Mouse (Mus musculus) 416B (cell line): ENCODE measurements around the gene Arpc3.
A peak's percentile ranks its signal among the peaks of the same experiment; 100 is the strongest.

Experiments used
- DNase-seq: peaks from one replicate; pipeline ENCODE4 v3.0.0; 2011; ENCODE audit warnings: low read depth

The Arpc3 gene

GRCm38 (mm10) chr5:122391786-122392180 lies at the start of gene Arpc3:
TSS of gene Arpc3 (plus strand) at chr5:122391878.
- DNase-seq, result peak; percentile 93

GRCm38 (mm10) chr5:122342874-122343273 lies 48.8 kb upstream of the Arpc3 start:
- no peak for DNase-seq

GRCm38 (mm10) chr5:122343768-122344167 lies 47.9 kb upstream of the Arpc3 start:
- no peak for DNase-seq

GRCm38 (mm10) chr5:122344260-122344659 lies 47.4 kb upstream of the Arpc3 start:
- DNase-seq, result peak; percentile 71

DNA sequence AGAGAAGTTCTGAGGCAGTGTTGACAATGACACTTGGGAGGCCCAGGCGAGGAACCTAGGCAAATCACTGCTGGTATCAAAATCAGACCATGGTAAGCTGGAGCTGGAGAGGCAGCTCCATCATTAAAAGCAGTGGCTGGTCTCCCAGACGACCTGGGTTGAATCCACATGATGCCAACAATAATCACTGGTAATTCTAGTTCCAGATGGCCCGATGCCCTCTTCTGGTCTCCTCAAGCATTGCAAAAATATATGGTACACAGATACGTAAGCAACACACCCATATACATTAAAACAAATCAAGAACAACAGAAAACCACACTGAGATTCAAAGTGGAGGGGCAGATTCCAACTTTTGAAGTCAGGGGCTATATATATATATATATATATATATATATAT lies 45.9 kb upstream of the Arpc3 start:
- DNase-seq, result no peak

- peak; percentile 100 for DNase-seq
These were observed 37.7 kb upstream of the Arpc3 start, which contains the start of the genes Rad9b and Vps29 for GRCm38 (mm10) chr5:122353807-122354491. TSS of gene Rad9b (minus strand) at chr5:122354233. TSS of gene Vps29 (plus strand) at chr5:122354369.

- DNase-seq, result no peak
These were observed 37.1 kb upstream of the Arpc3 start for GRCm38 (mm10) chr5:122354492-122355067.

GRCm38 (mm10) chr5:122371591-122372191 lies 20.0 kb upstream of the Arpc3 start, which contains the start of gene Gpn3:
TSS of gene Gpn3 (plus strand) at chr5:122371876.
- DNase-seq, result peak; percentile 41

DNA sequence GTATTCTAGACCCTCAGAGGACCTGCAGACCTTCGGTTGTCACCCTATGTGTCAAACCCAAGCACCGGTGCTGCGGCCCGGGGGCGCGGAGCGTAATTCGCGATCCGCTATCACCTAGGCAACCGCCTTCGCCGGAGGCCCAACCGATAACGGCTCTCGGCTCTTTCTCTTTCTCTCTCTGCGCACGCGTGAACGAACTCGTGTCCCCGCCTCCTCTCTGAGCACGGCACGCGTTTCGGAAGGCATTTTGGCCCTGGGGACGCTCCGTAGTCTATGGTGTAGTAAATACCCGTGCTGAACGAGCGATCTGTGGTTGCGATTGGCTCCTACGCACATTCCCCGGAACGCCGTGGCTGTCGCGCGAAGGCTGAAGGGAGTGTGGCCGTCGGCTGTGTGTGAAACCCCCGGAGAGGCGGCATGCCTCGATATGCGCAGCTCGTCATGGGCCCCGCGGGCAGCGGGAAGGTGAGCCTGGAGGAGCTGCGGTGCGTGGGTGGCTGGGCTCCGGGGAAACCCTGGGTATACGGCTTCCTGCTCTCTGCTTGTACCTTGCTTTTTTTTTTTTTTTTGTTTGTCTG lies 19.4 kb upstream of the Arpc3 start, which contains the start of gene Fam216a:
Gene Fam216a (minus strand): TSS at position 173 of the 578 bp plus-strand sequence.
- peak; percentile 99 for DNase-seq

GRCm38 (mm10) chr5:122372878-122373277 lies 18.8 kb upstream of the Arpc3 start:
- DNase-seq, result no peak

GRCm38 (mm10) chr5:122377101-122377833 lies 14.4 kb upstream of the Arpc3 start:
- no peak for DNase-seq

GRCm38 (mm10) chr5:122378171-122378570 lies 13.5 kb upstream of the Arpc3 start:
- DNase-seq, result no peak

- DNase-seq, result peak; percentile 82
These were observed 12.1 kb upstream of the Arpc3 start for GRCm38 (mm10) chr5:122379374-122380155.

GRCm38 (mm10) chr5:122390006-122390405 lies 1.7 kb upstream of the Arpc3 start:
- no peak for DNase-seq

GRCm38 (mm10) chr5:122390671-122391070 lies 1.0 kb upstream of the Arpc3 start:
- no peak for DNase-seq

DNA sequence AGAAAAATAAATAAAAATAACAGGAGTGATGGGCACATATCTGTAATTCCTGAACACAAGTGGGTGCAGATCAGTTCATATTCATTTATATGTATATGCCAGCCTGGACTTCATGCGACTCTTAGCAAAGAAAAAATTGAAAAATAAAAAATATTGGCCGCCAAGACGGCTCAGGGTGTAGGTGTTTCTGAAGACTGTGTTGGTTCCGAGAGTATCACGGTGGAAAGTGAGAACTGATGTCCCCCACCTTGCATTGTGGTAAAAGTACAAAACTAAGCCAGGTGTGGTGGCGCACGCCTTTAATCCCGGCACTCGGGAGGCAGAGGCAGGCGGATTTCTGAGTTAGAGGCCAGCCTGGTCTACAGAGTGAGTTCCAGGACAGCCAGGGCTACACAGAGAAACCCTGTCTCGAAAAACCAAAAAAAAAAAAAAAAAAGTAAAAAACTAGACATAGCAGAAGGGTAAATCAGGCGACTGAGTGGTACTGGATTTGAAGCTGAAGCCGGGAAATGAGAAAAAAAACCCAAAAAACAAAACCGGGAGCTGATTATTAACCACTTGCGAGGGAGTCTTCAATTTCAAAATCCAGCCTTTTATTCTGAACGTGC lies 396 bp upstream of the Arpc3 start:
- no peak for DNase-seq

- peak; percentile 59 for DNase-seq
These were observed 738 bp downstream of the Arpc3 start for GRCm38 (mm10) chr5:122392227-122393004.

GRCm38 (mm10) chr5:122393887-122394286 lies 2.2 kb downstream of the Arpc3 start:
- DNase-seq, result peak; percentile 86

GRCm38 (mm10) chr5:122396791-122397190 lies 5.1 kb downstream of the Arpc3 start:
- DNase-seq, result peak; percentile 99

GRCm38 (mm10) chr5:122397495-122397894 lies 5.8 kb downstream of the Arpc3 start:
- DNase-seq, result no peak
